Mouse (Mus musculus): ENCODE data around the gene Olfr231. TPM values are rescaled to one million over a fixed set of nuclear protein-coding genes. Genes with fewer than 3 reads are reported as not detected.

Gene Olfr231
- polyA plus RNA-seq, 1 experiment from 2014 or later = not detected

- H3K4me1 ChIP-seq (ENCODE audit: control insufficient read depth, insufficient read depth, low read length) = no peaks in the 10 kb centered on the region
- WGBS = 75% methylated on average over 3 of the region's 3 CpGs
- no peaks in the 10 kb centered on the region for H3K36me3 ChIP-seq (ENCODE audit: control insufficient read depth, insufficient read depth, low read length)
- no peak overlapping the region for H3K4me2 ChIP-seq (ENCODE audit: low read depth, severe bottlenecking)
- no peaks in the 10 kb centered on the region for H3K9me3 ChIP-seq (ENCODE audit: control insufficient read depth, low read length)
- H3K4me3 ChIP-seq (ENCODE audit: low read depth, low read length) = no peak overlapping the region
- no peak overlapping the region for H3K27ac ChIP-seq (replicated peaks; ENCODE audit: low read depth, low read length)
- H3K9ac ChIP-seq (ENCODE audit: low read length) = no peak overlapping the region
- H3K27me3 ChIP-seq (ENCODE audit: control insufficient read depth, insufficient read depth, low read length) = no peaks in the 10 kb centered on the region
- no peak for ATAC-seq (ENCODE audit: insufficient number of reproducible peaks, low FRiP score, low TSS enrichment, low read depth)
- no peak for DNase-seq (ENCODE audit: low spot score)
These were observed 11.0 kb upstream of the Olfr231 start for GRCm38 (mm10) chr1:174131999-174132398.

DNA sequence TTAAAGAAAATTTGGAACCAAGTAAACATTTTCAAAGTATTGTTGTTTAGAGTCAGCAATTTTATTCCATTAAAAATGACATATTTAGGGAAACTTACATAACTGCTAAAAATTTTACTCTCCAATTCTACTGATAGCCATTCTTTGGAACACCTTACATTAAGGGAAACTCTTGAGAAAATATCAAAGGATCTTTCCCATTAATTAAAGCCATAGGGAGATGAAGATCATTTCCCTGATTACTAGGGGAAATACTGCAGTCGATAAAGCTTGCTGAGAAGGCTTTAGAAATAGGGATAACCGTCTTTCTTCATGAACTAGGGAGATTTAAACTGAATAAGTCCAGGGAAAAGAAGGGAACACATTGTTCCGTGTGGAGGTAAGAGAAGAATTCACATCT lies 10.3 kb upstream of the Olfr231 start, which contains the start of gene Olfr424:
Gene Olfr424, plus strand, starts transcription at position 301 of the 400 bp plus-strand sequence.
- WGBS = 79% methylated on average over 3 of the region's 3 CpGs
- ATAC-seq (ENCODE audit: insufficient number of reproducible peaks, low FRiP score, low TSS enrichment, low read depth) = no peak

GRCm38 (mm10) chr1:174103735-174104134 lies 17.2 kb downstream of the Olfr231 start:
- Histone ChIP-seq H3K27ac (replicated peaks; ENCODE audit: low read depth, low read length) (no peak overlapping the region), H3K4me3 (ENCODE audit: low read depth, low read length) (no peak overlapping the region), H3K4me2 (ENCODE audit: low read depth, severe bottlenecking) (no peak overlapping the region), H3K9ac (ENCODE audit: low read length) (no peak overlapping the region), H3K9me3 (ENCODE audit: control insufficient read depth, low read length) (no peaks in the 10 kb centered on the region), H3K36me3 (ENCODE audit: control insufficient read depth, insufficient read depth, low read length) (no peaks in the 10 kb centered on the region), H3K27me3 (ENCODE audit: control insufficient read depth, insufficient read depth, low read length) (no peaks in the 10 kb centered on the region), H3K4me1 (ENCODE audit: control insufficient read depth, insufficient read depth, low read length) (no peaks in the 10 kb centered on the region)
- no peak for DNase-seq (ENCODE audit: low spot score)
- 53% methylated on average over 2 of the region's 2 CpGs for WGBS
- ATAC-seq (ENCODE audit: insufficient number of reproducible peaks, low FRiP score, low TSS enrichment, low read depth) = no peak

More for the DNA sequence above, 10.3 kb upstream of the Olfr231 start, which contains the start of gene Olfr424:
- no peak within 1 kb of the TSS for H3K9ac ChIP-seq (ENCODE audit: low read length)
- no peak within 1 kb of the TSS for H3K4me2 ChIP-seq (ENCODE audit: low read depth, severe bottlenecking)
- no peaks in the 10 kb centered on the region for H3K36me3 ChIP-seq (ENCODE audit: control insufficient read depth, insufficient read depth, low read length)
- H3K9me3 ChIP-seq (ENCODE audit: control insufficient read depth, low read length) = no peaks in the 10 kb centered on the region
- no peak for DNase-seq (ENCODE audit: low spot score)
- no peaks in the 10 kb centered on the region for H3K27me3 ChIP-seq (ENCODE audit: control insufficient read depth, insufficient read depth, low read length)
- H3K4me3 ChIP-seq (ENCODE audit: low read depth, low read length) = no peak within 1 kb of the TSS
- H3K4me1 ChIP-seq (ENCODE audit: control insufficient read depth, insufficient read depth, low read length) = no peaks in the 10 kb centered on the region
- H3K27ac ChIP-seq (replicated peaks; ENCODE audit: low read depth, low read length) = no peak within 1 kb of the TSS

DNA sequence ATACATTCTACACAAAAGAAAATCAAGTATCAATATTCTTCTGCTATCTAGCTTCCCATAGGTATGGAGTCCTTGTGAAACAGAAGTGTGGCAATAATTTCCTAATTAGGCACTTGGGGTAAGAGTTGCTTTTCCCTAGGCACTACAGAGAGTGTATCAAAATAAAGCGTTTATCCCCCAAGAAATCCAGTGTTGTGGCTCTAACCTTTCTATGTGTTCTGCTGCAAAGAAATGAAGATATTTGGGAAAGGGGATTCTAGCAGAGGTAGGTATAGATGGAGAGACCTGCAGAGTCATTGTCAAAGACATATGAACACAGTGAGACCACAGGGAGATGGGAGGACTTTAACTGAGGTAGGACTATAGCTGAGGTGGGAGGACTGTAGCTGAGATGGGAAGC lies 24.4 kb downstream of the Olfr231 start, which contains the start of gene Olfr427:
Gene Olfr427, plus strand, starts transcription at position 301 of the 400 bp plus-strand sequence.
- no peak within 1 kb of the TSS for H3K27ac ChIP-seq (replicated peaks; ENCODE audit: low read depth, low read length)

GRCm38 (mm10) chr1:174084031-174084430 lies 36.9 kb downstream of the Olfr231 start, which contains the start of gene Olfr429:
Olfr429 (plus strand) TSS chr1:174084331.
- DNase-seq (ENCODE audit: low spot score) (no peak), ATAC-seq (ENCODE audit: insufficient number of reproducible peaks, low FRiP score, low TSS enrichment, low read depth) (no peak)
- H3K36me3 ChIP-seq (ENCODE audit: control insufficient read depth, insufficient read depth, low read length) = no peaks in the 10 kb centered on the region
- H3K27me3 ChIP-seq (ENCODE audit: control insufficient read depth, insufficient read depth, low read length) = no peaks in the 10 kb centered on the region
- no peak within 1 kb of the TSS for H3K9ac ChIP-seq (ENCODE audit: low read length)
- no peak within 1 kb of the TSS for H3K4me2 ChIP-seq (ENCODE audit: low read depth, severe bottlenecking)
- no peak within 1 kb of the TSS for H3K27ac ChIP-seq (replicated peaks; ENCODE audit: low read depth, low read length)
- H3K9me3 ChIP-seq (ENCODE audit: control insufficient read depth, low read length) = no peaks in the 10 kb centered on the region
- WGBS = 91% methylated on average over 2 of the region's 2 CpGs
- H3K4me1 ChIP-seq (ENCODE audit: control insufficient read depth, insufficient read depth, low read length) = no peaks in the 10 kb centered on the region
- H3K4me3 ChIP-seq (ENCODE audit: low read depth, low read length) = no peak within 1 kb of the TSS

More for the DNA sequence above, 24.4 kb downstream of the Olfr231 start, which contains the start of gene Olfr427:
- ATAC-seq (ENCODE audit: insufficient number of reproducible peaks, low FRiP score, low TSS enrichment, low read depth) = no peak
- Histone ChIP-seq H3K4me1 (ENCODE audit: control insufficient read depth, insufficient read depth, low read length) (no peaks in the 10 kb centered on the region), H3K9ac (ENCODE audit: low read length) (no peak within 1 kb of the TSS), H3K4me2 (ENCODE audit: low read depth, severe bottlenecking) (no peak within 1 kb of the TSS), H3K36me3 (ENCODE audit: control insufficient read depth, insufficient read depth, low read length) (no peaks in the 10 kb centered on the region), H3K4me3 (ENCODE audit: low read depth, low read length) (no peak within 1 kb of the TSS), H3K27me3 (ENCODE audit: control insufficient read depth, insufficient read depth, low read length) (no peaks in the 10 kb centered on the region), H3K9me3 (ENCODE audit: control insufficient read depth, low read length) (no peaks in the 10 kb centered on the region)
- no peak for DNase-seq (ENCODE audit: low spot score)
- WGBS = 91% methylated on average over 1 of the region's 1 CpGs

GRCm38 (mm10) chr1:174066305-174066704 lies 54.7 kb downstream of the Olfr231 start, which contains the start of gene Olfr430:
Olfr430 (plus strand) TSS chr1:174066605.
- H3K4me3 ChIP-seq (ENCODE audit: low read depth, low read length) = no peak within 1 kb of the TSS
- WGBS = 94% methylated on average over 3 of the region's 3 CpGs
- H3K4me1 ChIP-seq (ENCODE audit: control insufficient read depth, insufficient read depth, low read length) = no peaks in the 10 kb centered on the region
- H3K9ac ChIP-seq (ENCODE audit: low read length) = no peak within 1 kb of the TSS
- H3K27me3 ChIP-seq (ENCODE audit: control insufficient read depth, insufficient read depth, low read length) = no peaks in the 10 kb centered on the region
- H3K36me3 ChIP-seq (ENCODE audit: control insufficient read depth, insufficient read depth, low read length) = no peaks in the 10 kb centered on the region
- no peaks in the 10 kb centered on the region for H3K9me3 ChIP-seq (ENCODE audit: control insufficient read depth, low read length)
- no peak within 1 kb of the TSS for H3K4me2 ChIP-seq (ENCODE audit: low read depth, severe bottlenecking)
- DNase-seq (ENCODE audit: low spot score) = no peak
- ATAC-seq (ENCODE audit: insufficient number of reproducible peaks, low FRiP score, low TSS enrichment, low read depth) = no peak
- no peak within 1 kb of the TSS for H3K27ac ChIP-seq (replicated peaks; ENCODE audit: low read depth, low read length)

Other genes starting within 250 kb of the Olfr231 start
- 0.16 and 0.18 TPM in 2 replicates for gene Ifi211, start 208.1 kb downstream of the Olfr231 start, polyA plus RNA-seq (2014; fragmentation: Nextera tagmentation; extraction: Ambion mirVana)
- gene Mndal, start 178.7 kb downstream of the Olfr231 start, polyA plus RNA-seq (2014; fragmentation: Nextera tagmentation; extraction: Ambion mirVana) = 0.32 and 1.3 TPM in 2 replicates
- gene Ifi203, start 178.5 kb downstream of the Olfr231 start, polyA plus RNA-seq (2014; fragmentation: Nextera tagmentation; extraction: Ambion mirVana) = 0.04 and 0.24 TPM in 2 replicates
- gene Ifi202b, start 138.4 kb downstream of the Olfr231 start, polyA plus RNA-seq (2014; fragmentation: Nextera tagmentation; extraction: Ambion mirVana) = not detected in 2 replicates
- gene Ifi205, start 89.4 kb downstream of the Olfr231 start, polyA plus RNA-seq (2014; fragmentation: Nextera tagmentation; extraction: Ambion mirVana) = not detected in 2 replicates
- gene Olfr433, start 80.5 kb downstream of the Olfr231 start, polyA plus RNA-seq (2014; fragmentation: Nextera tagmentation; extraction: Ambion mirVana) = not detected in 2 replicates
- not detected in 2 replicates for gene Olfr432, start 72.0 kb downstream of the Olfr231 start, polyA plus RNA-seq (2014; fragmentation: Nextera tagmentation; extraction: Ambion mirVana)
- not detected in 2 replicates for gene Olfr430, start 54.6 kb downstream of the Olfr231 start, polyA plus RNA-seq (2014; fragmentation: Nextera tagmentation; extraction: Ambion mirVana)
- not detected in 2 replicates for gene Olfr429, start 36.8 kb downstream of the Olfr231 start, polyA plus RNA-seq (2014; fragmentation: Nextera tagmentation; extraction: Ambion mirVana)
- not detected in 2 replicates for gene Olfr427, start 24.3 kb downstream of the Olfr231 start, polyA plus RNA-seq (2014; fragmentation: Nextera tagmentation; extraction: Ambion mirVana)
- gene Olfr424, start 10.4 kb upstream of the Olfr231 start, polyA plus RNA-seq (2014; fragmentation: Nextera tagmentation; extraction: Ambion mirVana) = not detected in 2 replicates
- gene Olfr420, start 34.5 kb upstream of the Olfr231 start, polyA plus RNA-seq (2014; fragmentation: Nextera tagmentation; extraction: Ambion mirVana) = not detected in 2 replicates
- gene Spta1, start 51.6 kb upstream of the Olfr231 start, polyA plus RNA-seq (2014; fragmentation: Nextera tagmentation; extraction: Ambion mirVana) = 1.8 and 1.9 TPM in 2 replicates
- not detected in 2 replicates for gene Olfr419, start 130.9 kb upstream of the Olfr231 start, polyA plus RNA-seq (2014; fragmentation: Nextera tagmentation; extraction: Ambion mirVana)
- not detected in 2 replicates for gene Mptx1, start 209.4 kb upstream of the Olfr231 start, polyA plus RNA-seq (2014; fragmentation: Nextera tagmentation; extraction: Ambion mirVana)
- not detected in 2 replicates for gene Olfr417, start 244.0 kb upstream of the Olfr231 start, polyA plus RNA-seq (2014; fragmentation: Nextera tagmentation; extraction: Ambion mirVana)

All from limb, embryonic 11.5 days (tissue).